Mouse (Mus musculus) adrenal gland, postnatal 4 days (tissue): ENCODE data around the gene Ccdc28b. TPM values are rescaled to one million over a fixed set of nuclear protein-coding genes. Genes with fewer than 3 reads are reported as not detected.

Experiments
- DNase-seq, 2 experiments: peaks; one replicate each; pipeline ENCODE4 v3.0.0; 2021 to 2022; ENCODE audit warnings: low spot score in 2 of 2, mixed read lengths in 2 of 2
- total RNA-seq, 2 experiments: library from RNA; stranded (reverse); gene quantifications; 2 replicates each; pipeline ENCODE4 v1.2.3; 2021

Ccdc28b gene
- total RNA-seq, 2 experiments from 2014 or later = 61.5 to 62.6 TPM

GRCm38 (mm10) chr4:129624281-129625028, 708 bp upstream of the Ccdc28b start:
- peak in 1 of 2 experiments; percentile 72 for DNase-seq

DNA sequence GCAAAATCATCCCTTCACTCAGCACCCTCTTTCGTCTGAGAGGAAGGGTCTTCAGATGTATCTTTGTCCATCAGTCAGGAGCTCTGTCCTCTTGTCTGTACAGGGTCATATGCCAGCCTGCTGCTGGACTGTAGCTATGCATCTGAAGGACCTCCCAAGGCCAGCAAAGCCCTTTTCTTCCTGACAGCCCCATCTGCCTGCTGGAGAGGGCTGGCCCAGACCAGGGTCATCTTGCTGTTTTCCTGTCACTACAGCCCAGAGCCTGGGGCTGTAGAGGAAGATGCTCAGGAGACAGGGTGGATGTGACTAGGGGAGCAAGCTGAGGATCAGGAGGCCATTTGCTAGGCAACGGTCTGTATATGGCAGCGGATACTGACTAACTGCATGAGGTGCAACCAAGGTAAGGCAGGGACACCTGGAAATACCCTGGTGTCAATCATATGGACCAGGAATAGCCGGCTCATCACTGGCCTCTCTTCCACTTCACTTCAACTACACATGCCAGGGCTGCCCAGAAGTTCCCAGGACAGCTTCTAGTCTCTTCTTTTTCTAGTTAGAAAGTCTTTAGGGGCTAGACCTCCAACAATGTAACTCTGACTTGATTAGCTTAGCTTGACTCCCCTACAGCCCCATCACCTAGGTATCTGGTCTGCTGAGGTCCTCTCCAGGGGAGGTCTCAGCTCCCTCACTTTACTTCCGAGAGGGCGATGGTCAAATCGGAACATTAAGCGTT, 778 bp downstream of the Ccdc28b start:
- DNase-seq = no peak

DNA sequence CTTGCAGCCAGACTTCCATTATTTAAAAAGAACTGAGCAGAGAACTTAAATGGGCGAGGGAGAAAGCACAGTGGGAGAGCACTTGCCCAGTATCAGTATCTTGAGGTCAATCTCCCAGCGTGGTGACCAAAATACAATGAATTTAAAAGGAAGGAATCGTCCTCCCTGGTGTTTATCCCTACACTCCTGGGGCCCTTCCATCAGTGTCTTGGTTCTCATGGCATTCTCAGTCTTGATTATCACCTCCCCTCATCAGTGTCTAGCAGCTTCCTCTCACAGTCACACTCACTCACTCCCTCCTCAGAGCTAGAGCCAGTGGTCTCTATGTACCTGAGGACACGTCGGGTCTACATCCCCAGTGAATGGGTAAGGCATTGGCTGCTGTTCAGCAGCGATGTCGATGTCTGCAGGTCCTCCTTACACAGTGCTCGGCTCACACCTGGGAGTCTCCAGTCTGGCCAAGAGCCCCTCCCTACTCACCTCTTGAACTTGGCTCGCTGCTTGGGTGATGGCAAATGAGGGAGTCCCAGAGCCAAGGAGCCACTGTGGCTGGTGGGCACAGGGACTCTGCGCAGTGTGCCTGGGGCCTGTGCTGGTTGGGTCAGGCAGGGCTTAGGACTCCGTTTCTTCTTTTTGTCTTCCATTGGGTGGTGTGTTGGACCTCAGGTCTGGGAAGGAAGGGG, 1.5 kb downstream of the Ccdc28b start:
- no peak for DNase-seq

GRCm38 (mm10) chr4:129621283-129621841, 2.4 kb downstream of the Ccdc28b start:
- DNase-seq = no peak

GRCm38 (mm10) chr4:129620419-129621282, 3.1 kb downstream of the Ccdc28b start:
- DNase-seq = no peak

DNA sequence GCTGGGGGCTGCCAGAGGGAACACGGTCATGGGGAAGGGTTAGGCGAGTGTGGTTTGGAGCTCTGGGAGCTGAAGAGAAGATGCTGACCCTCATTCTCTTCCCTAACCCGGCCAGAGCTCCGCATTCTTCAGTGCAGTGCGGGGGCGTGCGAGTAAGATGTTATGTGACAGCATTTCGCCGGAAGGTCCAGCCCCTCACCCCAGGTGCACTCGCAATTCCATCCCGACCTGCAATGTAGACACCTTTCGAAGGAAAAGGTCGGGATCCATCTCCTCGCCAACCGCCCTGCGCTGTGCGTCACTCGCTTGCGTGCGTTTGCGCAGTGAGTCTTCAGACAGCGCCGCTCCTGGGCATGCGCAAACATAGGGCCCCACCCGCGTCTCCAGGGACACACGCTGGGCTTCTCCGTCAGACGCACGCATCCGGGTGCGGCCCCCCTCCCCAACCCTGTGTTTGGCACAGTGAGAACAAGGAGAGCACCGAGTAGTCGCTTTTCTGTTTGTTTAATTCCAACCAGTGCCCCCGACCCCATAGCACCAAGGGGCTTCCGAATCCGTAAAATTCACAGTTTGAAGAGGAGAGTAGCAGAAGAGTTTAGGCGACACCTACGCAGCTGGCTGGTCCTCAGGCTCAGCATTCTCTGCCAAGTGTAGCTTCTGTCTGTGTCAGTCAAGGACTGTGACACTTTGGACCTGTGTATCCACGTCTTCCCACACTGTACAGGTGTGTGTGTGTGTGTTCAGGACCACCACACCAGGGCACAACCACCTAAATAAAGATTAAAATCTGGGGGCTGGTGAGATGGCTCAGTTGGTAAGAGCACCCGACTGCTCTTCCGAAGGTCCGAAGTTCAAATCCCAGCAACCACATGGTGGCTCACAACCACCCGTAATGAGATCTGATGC, 4.7 kb downstream of the Ccdc28b start, which contains the start of gene Iqcc:
TSS of gene Iqcc (minus strand) at position 314 of the 906 bp plus-strand sequence.
- peak; percentile 86 to 90 for DNase-seq

- no peak for DNase-seq
Measured at GRCm38 (mm10) chr4:129618031-129618430, 5.7 kb downstream of the Ccdc28b start.

DNA sequence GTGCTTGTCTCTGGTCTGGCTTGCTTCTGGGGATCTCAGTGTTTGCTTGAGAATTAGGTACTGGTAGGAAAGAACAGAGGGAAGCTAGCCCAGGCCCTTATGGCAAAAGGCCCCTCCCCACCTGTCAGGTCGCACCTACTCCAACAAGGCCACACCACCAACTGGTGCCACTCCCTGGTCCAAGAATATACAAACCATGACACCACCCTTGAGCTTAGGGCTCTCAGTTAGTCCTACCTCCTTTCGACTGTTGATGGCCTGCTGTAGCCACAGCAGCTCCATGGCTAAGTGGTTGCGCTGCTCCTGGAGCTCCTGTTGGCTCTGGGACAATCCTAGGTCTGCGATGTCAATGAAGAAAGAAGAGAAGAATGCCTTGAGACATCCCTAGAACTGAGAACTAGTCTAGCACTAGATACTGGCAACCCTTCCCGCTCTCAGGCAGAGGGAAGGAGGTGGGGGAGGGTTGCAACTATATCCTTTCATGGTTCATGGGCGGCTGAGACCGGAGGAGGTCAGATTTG, 6.6 kb downstream of the Ccdc28b start:
- no peak for DNase-seq

DNA sequence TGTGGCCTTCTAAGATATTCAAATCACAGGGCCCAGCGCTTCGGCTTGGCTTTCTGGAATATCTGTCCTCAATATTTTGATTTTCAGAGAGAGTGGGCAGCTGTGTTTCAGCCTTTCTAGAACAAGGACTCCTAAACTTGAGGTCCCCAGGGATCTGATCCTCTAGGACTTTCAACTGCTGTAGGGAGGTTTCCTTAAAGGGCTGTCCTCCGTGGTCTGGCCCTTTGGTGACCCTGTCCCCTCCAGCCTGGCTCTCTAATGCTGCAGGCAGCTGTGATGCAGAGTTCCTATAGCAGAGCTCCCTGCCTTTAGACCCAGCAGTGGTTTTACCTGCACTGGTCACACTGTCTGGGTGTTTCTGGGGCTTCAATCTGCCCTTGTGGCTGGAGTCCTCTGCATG, 7.1 kb downstream of the Ccdc28b start:
- no peak for DNase-seq

DNA sequence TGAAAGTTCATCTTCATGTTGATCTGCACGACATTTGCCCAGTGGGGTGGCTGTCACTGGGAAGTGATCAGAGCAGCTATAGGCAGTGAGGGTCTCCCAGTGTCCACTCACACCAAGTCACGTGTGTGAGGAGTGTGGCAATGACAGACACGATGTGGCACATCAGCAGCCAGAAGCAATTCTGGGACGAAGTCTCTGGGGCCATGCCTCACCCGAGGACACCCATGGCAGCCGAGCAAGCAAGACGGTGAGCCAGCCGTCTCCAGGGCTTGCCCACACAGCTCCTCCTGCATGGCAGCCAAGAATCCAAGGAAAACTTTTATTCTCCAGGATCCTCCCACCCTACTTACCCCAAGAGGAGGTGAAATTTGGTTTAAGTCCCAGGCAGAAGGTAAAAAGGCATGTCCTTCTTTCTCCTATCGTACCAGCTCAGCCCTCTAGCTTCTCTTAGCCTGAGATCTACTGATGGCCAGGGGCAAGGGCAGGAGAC, 7.9 kb downstream of the Ccdc28b start:
- DNase-seq = no peak

DNA sequence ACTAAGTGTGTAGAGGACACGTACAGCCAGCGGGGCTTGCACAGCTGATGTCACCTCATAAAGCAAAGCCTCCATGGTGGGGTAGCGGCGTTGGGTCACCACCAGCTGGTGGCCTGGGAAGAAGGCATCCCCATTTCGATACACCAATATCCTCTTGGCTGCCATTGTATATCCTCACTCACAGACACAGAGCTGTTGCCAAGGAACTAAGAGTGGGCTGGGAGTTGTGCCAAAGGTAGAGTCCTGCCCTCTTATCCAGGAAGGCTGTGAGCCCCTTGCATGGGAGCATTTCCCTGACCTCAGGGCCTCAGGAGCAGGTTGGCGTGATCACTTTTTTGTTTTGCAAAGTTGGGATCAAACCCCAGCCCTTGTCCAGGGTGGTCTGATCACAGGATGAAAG, 9.7 kb downstream of the Ccdc28b start, which contains the start of gene Dcdc2b:
TSS of gene Dcdc2b (minus strand) at position 165 of the 400 bp plus-strand sequence.
- no peak for DNase-seq

GRCm38 (mm10) chr4:129610472-129610871, 13.3 kb downstream of the Ccdc28b start:
- DNase-seq = no peak

- no peak for DNase-seq
Measured at GRCm38 (mm10) chr4:129610026-129610425, 13.7 kb downstream of the Ccdc28b start.

DNA sequence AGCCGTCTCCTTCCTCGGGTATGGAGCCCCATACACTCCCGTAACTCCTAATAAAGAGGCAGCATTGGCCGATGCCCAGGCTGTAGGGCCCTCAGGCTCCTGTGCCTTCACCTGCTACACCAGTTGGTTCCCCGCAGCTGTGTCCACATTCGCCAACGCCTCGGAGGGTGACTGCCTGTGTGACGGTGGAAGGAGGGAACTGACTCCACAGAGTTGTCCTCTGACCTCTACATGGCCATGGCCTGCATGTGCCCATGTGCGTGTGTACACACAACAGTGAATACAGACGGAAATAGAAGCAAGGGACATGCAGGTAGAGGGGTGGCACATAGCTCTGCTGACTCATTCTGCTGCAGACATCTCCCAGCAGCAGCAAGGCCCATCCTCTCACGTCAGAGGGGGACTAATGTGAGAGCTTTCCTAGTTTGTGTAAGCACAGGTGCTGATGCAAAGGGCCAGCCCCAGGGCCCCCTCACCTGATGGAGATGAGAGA, 14.6 kb downstream of the Ccdc28b start:
- no peak for DNase-seq

DNA sequence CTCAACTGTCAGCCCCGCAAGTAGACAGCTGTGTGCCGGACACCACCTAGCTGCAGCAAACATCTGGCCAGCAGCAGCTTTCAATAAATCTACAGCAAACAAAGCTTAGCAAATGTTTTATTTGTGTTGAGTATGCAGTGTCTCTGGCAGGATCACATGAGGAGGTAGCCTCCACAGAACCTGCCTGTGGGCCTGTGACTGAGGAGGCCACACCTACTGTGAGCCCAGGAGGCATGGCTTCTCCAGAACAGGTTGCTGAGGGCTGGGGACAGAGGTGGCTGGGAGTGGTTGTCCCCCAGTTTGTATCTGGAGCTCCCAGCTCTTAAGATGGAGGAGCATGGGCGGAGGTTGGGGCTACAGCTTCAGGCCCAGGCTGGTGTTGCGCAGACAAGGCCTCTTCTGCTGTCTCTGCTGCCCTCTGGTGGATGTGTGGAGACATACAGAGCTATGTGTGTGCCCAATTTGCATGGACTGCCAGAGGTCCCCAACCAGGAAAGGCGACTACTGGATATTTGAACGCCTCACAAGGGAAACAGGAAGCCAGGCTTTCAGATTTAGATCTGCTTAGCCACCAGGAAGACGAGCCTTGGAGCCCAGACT, 15.2 kb downstream of the Ccdc28b start:
- DNase-seq = peak in 1 of 2 experiments; percentile 70

- peak; percentile 64 to 68 for DNase-seq
Measured at GRCm38 (mm10) chr4:129600233-129601158, 23.3 kb downstream of the Ccdc28b start, which contains the start of the genes Eif3i and Tmem234. TSS of gene Eif3i (minus strand) at chr4:129600648. TSS of gene Tmem234 (plus strand) at chr4:129600668.

DNA sequence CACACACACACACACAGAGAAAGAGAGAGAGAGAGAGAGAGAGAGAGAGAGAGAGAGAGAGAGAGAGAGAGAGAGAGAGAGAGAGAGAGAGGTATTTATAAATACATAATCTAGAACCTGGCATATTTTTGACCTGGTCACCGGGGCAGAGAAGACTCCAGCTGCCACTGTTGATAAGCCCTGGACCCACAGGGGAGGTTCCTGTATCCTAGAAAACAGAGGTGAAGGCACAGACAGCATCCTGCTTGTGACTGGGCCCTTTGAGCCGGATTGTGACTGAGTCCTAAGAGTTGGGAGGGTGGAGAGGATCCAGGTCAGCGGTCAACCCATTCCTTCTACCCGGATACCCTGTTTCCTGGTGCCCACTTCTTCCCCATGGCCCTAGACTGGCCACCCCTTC, 34.9 kb downstream of the Ccdc28b start:
- no peak for DNase-seq
